Mouse (Mus musculus) liver, embryonic 16.5 days (tissue): ENCODE results near the gene Ern2. TPM values are rescaled to one million over a fixed set of nuclear protein-coding genes. Genes with fewer than 3 reads are reported as not detected.

Source experiments
- ATAC-seq: fragments of 200-750 bp; cut with Nextera tagmentation; 2 replicates; pipeline ENCODE4 v1.8.0; 2017; ENCODE audit warnings: low read depth, mild to moderate bottlenecking, moderate number of reproducible peaks, moderate library complexity
- H3K27ac ChIP-seq: fragments of 300-500 bp; sonication (generic); 2 replicates; pipeline ENCODE4 v1.5.1; 2014; ENCODE audit warnings: mild to moderate bottlenecking, low read length
- H3K27me3 ChIP-seq: fragments of 300-500 bp; sonication (generic); 2 replicates; pipeline ENCODE4 v1.6.1; 2014; ENCODE audit warnings: low read depth, low read length, mixed read lengths; ENCODE audit not compliant: control insufficient read depth, insufficient read depth
- H3K36me3 ChIP-seq: fragments of 300-500 bp; sonication (generic); 2 replicates; pipeline ENCODE4 v1.6.1; 2014; ENCODE audit warnings: mild to moderate bottlenecking; ENCODE audit not compliant: control insufficient read depth, insufficient read depth
- H3K4me1 ChIP-seq: fragments of 300-500 bp; sonication (generic); 2 replicates; pipeline ENCODE4 v1.6.1; 2014; ENCODE audit warnings: low read depth, low read length, mixed read lengths; ENCODE audit not compliant: control insufficient read depth
- H3K4me2 ChIP-seq: fragments of 300-500 bp; sonication (generic); 2 replicates; pipeline ENCODE4 v1.6.1; 2014; ENCODE audit warnings: low read depth, low read length, mixed read lengths
- H3K4me3 ChIP-seq: fragments of 300-500 bp; sonication (generic); 2 replicates; pipeline ENCODE4 v1.5.1; 2014; ENCODE audit warnings: low read depth, mild to moderate bottlenecking, low read length
- H3K9ac ChIP-seq: fragments of 300-500 bp; sonication (generic); 2 replicates; pipeline ENCODE4 v1.6.1; 2014; ENCODE audit warnings: low read depth, low read length
- H3K9me3 ChIP-seq: fragments of 300-500 bp; sonication (generic); replicated peaks from 2 replicates; pipeline ENCODE4 v1.6.1; 2016; ENCODE audit warnings: low read length; ENCODE audit not compliant: control insufficient read depth
- WGBS: fragments of 180-500 bp; shearing (Covaris S2); extraction: QIAGEN DNeasy Blood & Tissue Kit; methylation state at CpG from one replicate; pipeline ENCODE4 v1.1.7; 2014; ENCODE audit not compliant: insufficient replicate concordance; 5-methylcytosine and 5-hydroxymethylcytosine counted together
- polyA plus RNA-seq: library from polyadenylated mRNA; unstranded; fragments of >200 nt; fragmentation: Nextera tagmentation; extraction: Ambion mirVana; gene quantifications from 2 replicates; pipeline ENCODE4 v1.2.1, GENCODE M21; 2015

Gene Ern2
- polyA plus RNA-seq, 1 experiment from 2014 or later, result not detected

- Histone ChIP-seq H3K27ac (no peak overlapping the region), H3K27me3 (no peaks in the 10 kb centered on the region), H3K4me1 (peaks cover 7% of the 10 kb centered on the region), H3K9me3 (no peaks in the 10 kb centered on the region), H3K4me2 (no peak overlapping the region), H3K36me3 (peaks cover 30% of the 10 kb centered on the region), H3K4me3 (no peak overlapping the region), H3K9ac (no peak overlapping the region)
- ATAC-seq, result no peak
Measured at GRCm38 (mm10) chr7:122137071-122137470, 48.9 kb downstream of the Ern2 start.

DNA sequence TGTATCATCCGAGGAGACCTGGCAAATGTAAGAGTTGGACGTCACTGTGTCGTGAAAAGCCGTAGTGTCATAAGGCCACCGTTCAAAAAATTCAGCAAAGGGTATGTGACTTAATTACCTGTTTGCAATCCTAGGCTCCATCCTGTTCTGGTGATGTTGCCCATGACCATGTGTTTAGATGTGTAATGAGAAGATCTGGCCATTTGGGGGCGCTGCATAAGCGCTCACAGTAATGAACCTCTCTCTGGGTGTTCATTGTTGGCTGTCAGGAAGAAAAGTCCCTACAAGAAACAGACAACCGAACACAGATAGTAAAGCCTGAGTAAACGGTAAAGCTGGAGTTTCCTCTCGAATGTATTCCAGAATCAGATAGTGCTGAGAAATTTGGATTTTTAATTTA is 50.9 kb downstream of the Ern2 start:
- ATAC-seq, result no peak
- peaks cover 13% of the 10 kb centered on the region for H3K4me1 ChIP-seq
- H3K4me3 ChIP-seq, result no peak overlapping the region
- H3K27me3 ChIP-seq, result no peaks in the 10 kb centered on the region
- no peak overlapping the region for H3K27ac ChIP-seq
- H3K9me3 ChIP-seq, result no peaks in the 10 kb centered on the region
- H3K9ac ChIP-seq, result no peak overlapping the region
- WGBS, result 68% methylated on average over 10 of the region's 10 CpGs
- H3K4me2 ChIP-seq, result no peak overlapping the region
- peaks cover 28% of the 10 kb centered on the region for H3K36me3 ChIP-seq

DNA sequence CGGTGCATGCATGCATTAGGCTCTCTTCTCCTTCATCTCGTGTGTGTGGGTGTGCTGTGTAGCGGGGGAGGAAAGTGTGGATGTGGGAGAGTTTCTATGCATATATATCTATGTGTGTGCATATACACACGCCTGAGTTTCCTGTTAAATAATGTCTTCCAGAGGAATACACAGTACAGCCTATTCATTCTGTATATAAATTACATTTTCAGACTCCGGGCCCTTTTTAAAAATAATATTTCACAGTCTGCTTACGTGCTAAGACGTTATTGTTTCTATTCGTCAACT is 52.7 kb downstream of the Ern2 start:
- H3K9ac ChIP-seq, result peak overlapping the region; percentile 96
- H3K4me2 ChIP-seq, result peak overlapping the region; percentile 76
- H3K36me3 ChIP-seq, result peaks cover 18% of the 10 kb centered on the region
- H3K27ac ChIP-seq, result peak overlapping the region; percentile 78
- 10% methylated on average over 8 of the region's 8 CpGs for WGBS
- peaks cover 13% of the 10 kb centered on the region for H3K4me1 ChIP-seq
- no peak for ATAC-seq
- H3K4me3 ChIP-seq, result peak overlapping the region; percentile 99
- no peaks in the 10 kb centered on the region for H3K27me3 ChIP-seq
- H3K9me3 ChIP-seq, result no peaks in the 10 kb centered on the region

GRCm38 (mm10) chr7:122132497-122133337 is 53.3 kb downstream of the Ern2 start, which contains the start of the genes Palb2 and Dctn5:
Gene Palb2, minus strand, starts transcription at chr7:122132985.
Gene Dctn5, plus strand, starts transcription at chr7:122133041.
- no peaks in the 10 kb centered on the region for H3K27me3 ChIP-seq
- peak within 1 kb of the TSS; percentile 96 for H3K9ac ChIP-seq
- peaks cover 13% of the 10 kb centered on the region for H3K4me1 ChIP-seq
- H3K27ac ChIP-seq, result peak within 1 kb of the TSS; percentile 88
- H3K9me3 ChIP-seq, result no peaks in the 10 kb centered on the region
- peak within 1 kb of the TSS; percentile 76 for H3K4me2 ChIP-seq
- H3K4me3 ChIP-seq, result peak within 1 kb of the TSS; percentile 99
- WGBS, result 0% methylated on average over 54 of the region's 54 CpGs
- ATAC-seq, result peak; percentile 99
- peaks cover 19% of the 10 kb centered on the region for H3K36me3 ChIP-seq

DNA sequence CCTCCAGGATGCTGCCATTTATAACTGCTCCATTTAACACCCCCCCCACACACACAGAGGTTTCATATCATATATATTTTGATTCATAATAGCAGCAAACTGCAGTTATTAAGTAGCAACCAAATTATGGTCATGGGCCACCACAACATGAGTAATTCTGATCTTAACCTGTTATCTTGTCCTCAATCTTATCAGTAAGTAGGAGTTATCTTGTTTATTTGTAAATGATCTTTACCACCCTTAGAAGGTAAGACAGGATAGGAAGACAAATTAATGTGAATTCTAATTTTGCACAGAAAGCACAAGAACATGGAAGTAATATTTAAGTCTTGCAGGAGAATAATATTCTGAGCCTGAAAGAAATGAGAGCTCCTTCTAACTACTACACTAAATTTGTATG is 54.2 kb downstream of the Ern2 start:
- no peak for ATAC-seq
- H3K4me2 ChIP-seq, result peak overlapping the region; percentile 76
- H3K4me1 ChIP-seq, result peaks cover 13% of the 10 kb centered on the region
- H3K9me3 ChIP-seq, result no peaks in the 10 kb centered on the region
- H3K27me3 ChIP-seq, result no peaks in the 10 kb centered on the region
- no peak overlapping the region for H3K27ac ChIP-seq
- peaks cover 21% of the 10 kb centered on the region for H3K36me3 ChIP-seq
- peak overlapping the region; percentile 99 for H3K4me3 ChIP-seq
- peak overlapping the region; percentile 96 for H3K9ac ChIP-seq

GRCm38 (mm10) chr7:122126946-122127345 is 59.1 kb downstream of the Ern2 start:
- Histone ChIP-seq H3K4me2 (no peak overlapping the region), H3K27me3 (no peaks in the 10 kb centered on the region), H3K9me3 (no peaks in the 10 kb centered on the region), H3K9ac (no peak overlapping the region), H3K36me3 (peaks cover 25% of the 10 kb centered on the region), H3K27ac (no peak overlapping the region), H3K4me3 (no peak overlapping the region), H3K4me1 (peaks cover 6% of the 10 kb centered on the region; the same call in 1 of the 2 replicates)
- 84% methylated on average over 11 of the region's 11 CpGs for WGBS
- ATAC-seq, result no peak

DNA sequence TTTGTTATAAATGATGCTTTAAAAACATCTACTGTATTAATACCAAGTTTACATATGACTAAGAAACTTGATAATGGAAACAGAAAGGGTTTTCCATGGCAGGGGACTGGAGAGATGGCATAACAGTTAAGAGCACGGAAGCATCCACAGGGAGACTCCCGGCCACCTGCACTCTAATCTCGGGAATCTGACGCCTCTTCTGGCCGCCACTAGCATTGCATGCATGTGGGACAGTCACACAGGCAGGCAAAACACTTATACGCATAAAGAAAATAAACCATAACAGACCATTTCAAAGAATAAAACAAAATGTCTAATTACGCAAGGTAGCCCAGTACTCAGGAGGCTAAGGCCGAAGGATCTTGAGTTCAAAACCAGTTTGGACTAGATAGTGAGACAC is 60.4 kb downstream of the Ern2 start:
- Histone ChIP-seq H3K36me3 (peaks cover 29% of the 10 kb centered on the region), H3K4me2 (no peak overlapping the region)

GRCm38 (mm10) chr7:122123518-122123917 is 62.5 kb downstream of the Ern2 start:
- no peak overlapping the region for H3K4me2 ChIP-seq
- peak overlapping the region; percentile 62 for H3K27ac ChIP-seq
- peak; percentile 60 for ATAC-seq
- H3K36me3 ChIP-seq, result peaks cover 28% of the 10 kb centered on the region
- no peak overlapping the region for H3K4me3 ChIP-seq
- 61% methylated on average over 4 of the region's 4 CpGs for WGBS
- no peak overlapping the region for H3K9ac ChIP-seq
- no peaks in the 10 kb centered on the region for H3K27me3 ChIP-seq
- H3K9me3 ChIP-seq, result no peaks in the 10 kb centered on the region
- no peaks in the 10 kb centered on the region for H3K4me1 ChIP-seq

More for the DNA sequence above, 60.4 kb downstream of the Ern2 start:
- Histone ChIP-seq H3K9me3 (no peaks in the 10 kb centered on the region), H3K27ac (no peak overlapping the region), H3K4me3 (no peak overlapping the region), H3K27me3 (no peaks in the 10 kb centered on the region), H3K9ac (no peak overlapping the region), H3K4me1 (no peaks in the 10 kb centered on the region)
- no peak for ATAC-seq
- 77% methylated on average over 8 of the region's 8 CpGs for WGBS
